Mouse (Mus musculus): ENCODE data around the gene Vat1. TPM values are rescaled to one million over a fixed set of nuclear protein-coding genes. Genes with fewer than 3 reads are reported as not detected.
"Not testable (repeated sequence)": the region's sequence is repeated elsewhere in the genome, so short reads cannot be mapped to it uniquely, and the experiment has no call there.

Vat1 gene
- total RNA-seq, 2 experiments from 2014 or later, result 37.9 to 44.5 TPM

- DNase-seq (ENCODE audit: low spot score in 2 of 2), result no peak
Observed at GRCm38 (mm10) chr11:101446319-101446718, 19.7 kb downstream of the Vat1 start.

DNA sequence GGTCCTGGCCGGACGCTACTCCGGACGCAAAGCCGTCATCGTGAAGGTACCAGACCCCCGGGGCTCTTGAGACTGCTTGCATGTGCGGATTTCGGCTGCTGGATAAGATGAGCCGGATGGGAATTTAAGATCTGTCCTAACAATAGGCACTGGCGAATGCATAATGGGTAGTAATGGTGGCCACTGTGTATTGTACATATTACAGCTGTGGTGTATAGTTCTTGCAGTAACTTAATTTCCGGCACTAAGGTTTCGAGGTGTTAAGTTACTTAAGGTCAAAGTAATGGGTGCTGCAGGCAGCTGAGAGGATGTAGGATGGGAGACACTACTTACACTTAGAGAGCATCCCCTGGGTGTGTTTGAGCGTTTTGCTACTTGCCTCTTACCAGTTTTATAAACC is 23.3 kb downstream of the Vat1 start:
- DNase-seq (ENCODE audit: low spot score in 2 of 2), result no peak

DNA sequence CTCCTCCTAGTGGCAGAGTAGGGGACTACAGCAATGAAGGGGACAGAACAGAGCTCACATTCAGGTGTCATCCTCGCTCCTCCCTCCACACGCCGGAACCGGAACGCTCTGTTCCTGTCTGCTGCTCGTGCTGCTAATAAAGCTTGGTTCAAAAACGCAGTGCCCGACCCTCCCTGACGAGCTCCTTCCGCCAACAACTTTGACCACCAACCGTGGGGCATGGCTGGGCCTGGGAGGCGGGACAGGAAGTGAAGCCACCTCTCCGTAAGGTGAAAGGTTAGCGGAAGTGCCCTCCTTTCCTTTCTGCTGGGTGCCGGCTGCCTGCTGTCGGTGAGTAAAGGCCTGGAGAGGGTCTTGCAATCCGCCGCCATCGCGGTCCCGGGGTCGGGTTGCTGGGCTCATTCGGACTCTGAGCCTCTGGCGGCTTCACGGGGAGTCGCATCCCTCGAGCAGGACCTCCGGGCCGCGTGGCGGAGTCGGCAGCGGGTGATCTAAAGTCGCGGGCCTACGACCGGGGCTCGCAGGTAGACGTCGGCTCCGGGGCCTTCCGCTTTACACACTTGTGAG is 23.8 kb downstream of the Vat1 start, which contains the start of gene Rpl27:
Gene Rpl27 (plus strand): TSS at position 172 of the 567 bp plus-strand sequence.
- peak; percentile 94 to 97 for DNase-seq (ENCODE audit: low spot score in 2 of 2)

DNA sequence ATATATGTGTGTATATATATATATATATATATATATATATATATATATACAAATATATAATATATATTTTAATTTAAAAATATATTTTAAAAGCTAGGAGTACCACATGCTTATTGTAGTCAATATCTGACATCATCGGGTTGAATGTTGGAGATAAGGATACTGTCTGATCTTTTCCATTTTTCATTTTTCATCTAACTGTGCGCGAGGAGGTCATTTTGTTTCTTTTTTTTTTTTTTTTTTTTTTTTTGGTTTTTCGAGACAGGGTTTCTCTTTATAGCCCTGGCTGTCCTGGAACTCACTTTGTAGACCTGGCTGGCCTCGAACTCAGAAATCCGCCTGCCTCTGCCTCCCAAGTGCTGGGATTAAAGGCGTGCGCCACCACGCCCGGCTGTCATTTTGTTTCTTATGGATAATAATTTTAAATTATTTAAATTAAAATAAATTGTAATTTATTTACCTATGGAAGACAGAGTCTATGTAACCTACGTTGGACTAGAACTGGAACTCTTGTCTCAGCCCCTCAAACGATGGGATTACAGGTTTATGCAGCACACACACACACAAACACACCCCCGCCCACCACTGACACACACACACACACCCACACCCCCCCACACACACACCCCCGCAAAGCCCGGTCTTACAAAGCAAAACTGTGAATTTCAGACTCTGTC is 24.4 kb downstream of the Vat1 start:
- DNase-seq (ENCODE audit: low spot score in 2 of 2), result not testable (repeated sequence)

DNA sequence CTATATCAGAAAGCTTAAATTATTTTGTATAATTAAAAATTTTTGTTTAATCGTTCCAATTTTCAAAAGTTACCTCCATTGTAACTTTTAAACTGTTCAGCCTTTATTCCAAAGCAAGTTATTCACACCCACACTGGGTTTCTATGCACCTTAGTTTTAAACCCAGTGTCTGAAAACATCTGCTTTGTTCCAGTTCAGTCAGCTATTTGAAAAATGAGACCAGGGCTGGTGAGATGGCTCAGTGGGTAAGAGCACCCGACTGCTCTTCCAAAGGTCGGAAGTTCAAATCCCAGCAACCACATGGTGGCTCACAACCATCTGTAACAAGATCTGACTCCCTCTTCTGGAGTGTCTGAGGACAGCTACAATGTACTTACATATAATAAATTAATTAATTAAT is 28.0 kb downstream of the Vat1 start:
- not testable (repeated sequence) for DNase-seq (ENCODE audit: low spot score in 2 of 2)

GRCm38 (mm10) chr11:101436916-101437315 is 29.1 kb downstream of the Vat1 start:
- DNase-seq (ENCODE audit: low spot score in 2 of 2), result no peak

GRCm38 (mm10) chr11:101435831-101436230 is 30.2 kb downstream of the Vat1 start:
- no peak for DNase-seq (ENCODE audit: low spot score in 2 of 2)

GRCm38 (mm10) chr11:101433396-101433795 is 32.6 kb downstream of the Vat1 start:
- DNase-seq (ENCODE audit: low spot score in 2 of 2), result no peak

- no peak for DNase-seq (ENCODE audit: low spot score in 2 of 2)
Observed at GRCm38 (mm10) chr11:101431327-101431726, 34.7 kb downstream of the Vat1 start.

DNA sequence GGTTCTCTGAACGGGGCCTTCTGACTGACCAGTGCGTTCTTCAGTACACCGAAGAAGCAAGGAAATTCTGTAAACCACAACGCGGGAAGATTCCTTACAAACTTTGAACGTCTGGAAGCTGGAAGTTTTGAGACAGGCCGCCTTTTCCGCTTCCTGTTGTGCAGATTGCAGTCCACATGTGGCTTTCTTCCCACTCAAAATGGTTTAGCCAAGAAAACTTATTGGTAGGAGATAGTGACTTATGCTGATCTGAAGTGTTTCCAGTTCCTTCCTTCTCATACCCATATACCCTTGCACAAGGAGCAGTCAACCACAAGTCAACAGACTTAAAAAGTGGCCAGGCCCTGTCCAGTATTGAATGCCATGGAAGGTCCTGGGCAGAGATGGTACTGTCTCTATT is 39.9 kb downstream of the Vat1 start:
- DNase-seq (ENCODE audit: low spot score in 2 of 2), result no peak

GRCm38 (mm10) chr11:101424925-101425813 is 40.9 kb downstream of the Vat1 start, which contains the start of the genes Rundc1 and Ptges3l:
Gene Rundc1, plus strand, starts transcription at chr11:101425085.
Gene Ptges3l, minus strand, starts transcription at chr11:101425333.
- DNase-seq (ENCODE audit: low spot score in 2 of 2), result peak; percentile 99

- DNase-seq (ENCODE audit: low spot score in 2 of 2), result peak; percentile 36 to 49
Observed at GRCm38 (mm10) chr11:101424105-101424851, 41.8 kb downstream of the Vat1 start, which contains the start of gene Gm27029. Gene Gm27029, minus strand, starts transcription at chr11:101424796.

DNA sequence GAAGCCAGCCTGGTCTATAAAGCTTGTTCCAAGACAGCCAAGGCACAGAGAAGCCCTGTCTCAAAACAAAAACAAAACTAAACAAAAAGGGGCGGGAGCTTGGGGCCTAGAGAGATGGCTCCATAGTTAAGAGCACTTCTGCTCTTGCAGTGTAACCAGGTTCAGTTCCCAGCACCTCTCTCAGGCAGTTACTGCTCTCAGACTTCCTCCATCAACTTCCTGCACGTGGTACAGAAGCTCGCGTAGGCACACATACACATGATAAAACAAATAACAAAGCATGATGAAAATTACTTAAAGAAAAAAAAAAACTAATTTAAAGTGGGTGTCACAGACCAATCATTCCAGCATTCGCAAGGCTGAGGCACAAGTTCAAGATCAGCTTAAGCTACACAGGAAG is 45.9 kb downstream of the Vat1 start:
- DNase-seq (ENCODE audit: low spot score in 2 of 2), result no peak

GRCm38 (mm10) chr11:101419610-101420009 is 46.4 kb downstream of the Vat1 start:
- no peak for DNase-seq (ENCODE audit: low spot score in 2 of 2)

DNA sequence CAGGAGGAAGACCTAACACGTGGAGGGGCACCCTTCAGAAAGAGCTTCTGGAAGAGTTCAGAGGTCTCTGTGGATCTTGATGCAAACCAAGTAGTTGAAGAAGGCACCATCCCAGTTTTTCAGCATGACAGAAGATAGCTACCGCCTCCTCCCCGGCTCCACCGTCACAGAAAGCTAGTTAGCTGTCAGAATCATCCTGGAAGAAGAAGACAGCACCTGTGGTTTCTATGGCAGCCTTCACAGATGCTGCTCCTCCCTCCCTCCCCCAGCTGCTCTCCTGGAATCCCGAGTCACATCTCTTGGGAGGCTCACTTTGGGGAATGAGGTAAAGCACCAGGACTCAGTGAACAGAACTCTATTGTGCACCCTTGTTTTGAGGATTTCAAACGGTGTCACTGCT is 47.0 kb downstream of the Vat1 start:
- peak in 1 of 2 experiments; percentile 31 for DNase-seq (ENCODE audit: low spot score in 2 of 2)

DNA sequence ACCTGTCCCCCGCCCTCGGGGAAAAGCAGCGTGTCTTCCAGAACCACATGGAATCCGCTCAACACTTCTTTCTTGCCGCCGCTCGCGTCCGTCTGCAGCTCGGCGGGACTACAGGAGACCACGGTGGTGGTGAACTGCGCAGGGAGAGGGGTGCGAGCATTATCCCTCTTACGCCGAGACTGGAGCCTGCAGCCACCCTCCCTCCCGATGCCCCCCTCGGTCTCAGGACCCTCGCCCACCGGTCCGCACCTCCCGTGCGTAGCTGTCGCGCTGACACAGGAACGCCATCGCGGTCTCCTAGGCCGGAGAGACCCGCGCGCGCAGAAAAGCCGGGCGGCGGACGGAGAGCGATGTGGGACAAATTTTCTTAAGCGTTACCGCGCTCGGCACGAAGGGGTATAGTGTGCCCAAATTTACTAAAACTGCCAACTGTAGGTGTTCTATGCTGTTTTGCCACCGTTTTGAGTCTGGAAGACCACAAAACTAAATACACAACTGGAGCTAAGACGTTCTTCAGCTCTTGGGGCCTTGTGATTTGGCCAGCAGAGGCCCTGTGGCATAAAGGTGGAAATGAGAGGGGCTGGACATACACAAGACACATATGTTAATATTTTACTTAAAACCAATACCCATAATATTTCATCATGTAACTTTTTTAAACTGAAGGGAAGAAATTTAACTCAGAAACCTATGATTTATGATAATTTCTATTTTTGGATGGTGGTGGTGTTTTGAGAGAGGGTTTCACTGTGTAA is 48.8 kb downstream of the Vat1 start, which contains the start of gene Aarsd1:
Gene Aarsd1 (minus strand): TSS at position 515 of the 755 bp plus-strand sequence.
- peak; percentile 91 to 92 for DNase-seq (ENCODE audit: low spot score in 2 of 2)

DNA sequence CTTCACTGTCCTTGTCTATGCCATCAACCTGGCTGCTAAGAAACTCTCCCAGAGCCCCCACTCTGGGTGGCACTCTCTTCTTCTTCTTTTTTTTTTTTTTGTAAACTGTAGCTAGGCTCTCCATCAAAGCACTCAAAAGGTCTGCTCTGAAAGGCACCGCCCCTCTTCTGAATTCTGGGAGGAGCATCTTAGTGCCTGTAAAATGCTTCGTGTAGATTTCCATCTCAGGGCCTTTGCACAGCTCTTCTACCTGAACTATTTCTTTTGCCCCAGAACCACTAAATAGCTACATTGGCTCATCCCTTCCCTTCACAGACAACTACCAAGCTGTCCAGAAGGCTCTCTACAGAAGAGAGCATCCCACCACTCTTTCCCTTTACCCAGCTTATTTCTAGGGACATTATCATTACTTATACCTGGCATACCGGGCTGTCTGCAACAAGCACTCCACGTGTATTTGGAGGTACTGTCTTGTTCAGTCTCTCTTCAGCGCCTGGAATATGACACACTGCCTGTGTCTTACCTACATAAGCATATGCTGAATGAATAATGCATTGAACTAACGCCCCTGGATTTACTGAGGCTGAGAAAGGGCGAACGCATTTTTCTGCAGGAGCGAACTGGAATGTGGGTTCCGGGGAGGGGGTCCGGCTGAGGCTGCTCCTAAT is 49.5 kb downstream of the Vat1 start:
- DNase-seq (ENCODE audit: low spot score in 2 of 2), result no peak

DNA sequence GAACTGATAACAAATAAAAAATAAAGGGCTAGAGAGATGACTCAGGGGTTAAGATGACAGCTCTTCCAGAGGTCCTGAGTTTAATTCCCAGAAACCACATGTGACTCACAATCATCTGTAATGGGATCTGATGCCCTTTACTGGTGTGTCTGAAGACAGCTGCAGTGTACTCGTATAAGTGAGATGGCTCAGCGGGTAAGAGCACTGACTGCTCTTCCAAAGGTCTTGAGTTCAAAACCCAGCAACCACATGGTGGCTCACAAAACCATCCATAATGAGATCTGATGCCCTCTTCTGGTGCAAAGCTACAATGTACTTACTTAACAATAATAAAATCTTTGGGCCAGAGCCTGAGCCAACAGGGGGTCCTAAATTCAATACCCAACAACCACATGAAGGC is 50.7 kb downstream of the Vat1 start:
- DNase-seq (ENCODE audit: low spot score in 2 of 2), result no peak
